ENCODE assay signal across 15 mouse cellular contexts in genomic region chr1:38547685-38548084, GRCm38 (mm10).
"Had no signal": no experiment of that assay in that cellular context is flagged by ENCODE, and none has a peak within 500 bp of the region (broad histone marks: within the 10 kb centered on the region; RNA-seq: fewer than 3 reads in every experiment).

No protein-coding gene starts in this region.

- H3K27me3 ChIP-seq: limb, embryonic 13.5 days; liver, embryonic 13.5 days had no signal

- DNase-seq: kidney, postnatal 25 days; layer of hippocampus, adult 9-11 months; liver; liver, embryonic 13.5 days; lung, adult 2 months; lung, postnatal 14 days; lung, postnatal 4 days; midbrain, embryonic 14.5 days; thymus, adult 18-20 months; thymus, postnatal 4 days had no signal

- H3K27ac ChIP-seq: kidney, postnatal 0 days; layer of hippocampus, adult 2 months; limb, embryonic 10.5 days; limb, embryonic 13.5 days; liver, embryonic 13.5 days had no signal

- H3K4me2 ChIP-seq: limb, embryonic 13.5 days; liver, embryonic 13.5 days; midbrain, embryonic 11.5 days had no signal

- H3K9me3 ChIP-seq: limb, embryonic 10.5 days; limb, embryonic 13.5 days; liver, embryonic 13.5 days had no signal

- H3K4me3 ChIP-seq: layer of hippocampus, adult 2 months; limb, embryonic 10.5 days; limb, embryonic 13.5 days; liver, embryonic 13.5 days had no signal

- H3K9ac ChIP-seq: limb, embryonic 13.5 days; liver, embryonic 13.5 days had no signal

- H3K36me3 ChIP-seq: liver, embryonic 13.5 days had no signal
